ENCODE assay signal across 9 mouse cellular contexts in genomic region chr7:62209117-62209700, GRCm38 (mm10).
DNase-seq lines count a peak whose midpoint lies in the region; ATAC-seq and TF ChIP-seq lines count a peak whose summit lies in the region.
"Had no signal": no experiment of that assay in that cellular context is flagged by ENCODE, and none has a peak within 500 bp of the region (broad histone marks: within the 10 kb centered on the region; RNA-seq: fewer than 3 reads in every experiment).

No protein-coding gene starts in this region.

- H3K27ac ChIP-seq in gastrocnemius, adult 2 months = no peak overlapping the region
- H3K27ac ChIP-seq in forebrain, embryonic 10.5 days = peak overlapping the region; percentile 75
- H3K27ac ChIP-seq in lung, postnatal 0 days (ENCODE audit: low read length) = no peak overlapping the region

- ATAC-seq in lung, postnatal 0 days = no peak

- H3K36me3 ChIP-seq in forebrain, embryonic 10.5 days (replicated peaks) = no peaks in the 10 kb centered on the region; the same call in 1 of the 2 replicates
- no peaks in the 10 kb centered on the region for H3K36me3 ChIP-seq in lung, postnatal 0 days (ENCODE audit: insufficient read depth, low read length)

- intact Hi-C loops in gastrocnemius, adult 2 months (cut with DNase I) = no loop called here

- DNase-seq in gastrocnemius, adult 2 months = no peak
- DNase-seq in gastrocnemius, postnatal 25 days = no peak
- DNase-seq in adipocyte (ENCODE audit: low spot score) = peak; percentile 50
- peak; percentile 58 for DNase-seq in forebrain, embryonic 10.5 days (ENCODE audit: extremely low spot score, low spot score)
- peak; percentile 44 for DNase-seq in kidney, postnatal 10 days
- peak; percentile 49 for DNase-seq in lung, postnatal 0 days (ENCODE audit: low spot score)
- peak; percentile 46 for DNase-seq in right cerebral cortex, postnatal 4 days
- DNase-seq in natural killer cell, adult 2 months (ENCODE audit: low spot score in 2 of 2) = no peak

- no peak for TF ChIP-seq EP300 in lung, postnatal 0 days (IDR thresholded peaks at IDR 0.05)

- TF ChIP-seq CTCF in gastrocnemius, adult 2 months (IDR thresholded peaks at IDR 0.05) = peak; percentile 31; the same call in 1 of the 2 replicates
- TF ChIP-seq CTCF in lung, postnatal 0 days (IDR thresholded peaks at IDR 0.05) = peak; percentile 60

- 31% methylated on average over 12 of the region's 12 CpGs for WGBS in forebrain, embryonic 10.5 days
- WGBS in lung, postnatal 0 days = 26% methylated on average over 12 of the region's 12 CpGs

- no peak overlapping the region for H3K9ac ChIP-seq in lung, postnatal 0 days (replicated peaks; ENCODE audit: low read depth)

- peak overlapping the region; percentile 49 for H3K4me3 ChIP-seq in gastrocnemius, adult 2 months
- H3K4me3 ChIP-seq in forebrain, embryonic 10.5 days = peak overlapping the region; percentile 45
- H3K4me3 ChIP-seq in lung, postnatal 0 days (ENCODE audit: low read depth, low read length) = peak overlapping the region; percentile 24

- H3K27me3 ChIP-seq in forebrain, embryonic 10.5 days (ENCODE audit: poor library complexity, severe bottlenecking) = no peaks in the 10 kb centered on the region
- no peaks in the 10 kb centered on the region for H3K27me3 ChIP-seq in lung, postnatal 0 days (replicated peaks; ENCODE audit: insufficient read depth, low read length)
- H3K27me3 ChIP-seq: CH12.LX had no signal

- H3K4me1 ChIP-seq in forebrain, embryonic 10.5 days = no peaks in the 10 kb centered on the region
- no peaks in the 10 kb centered on the region for H3K4me1 ChIP-seq in lung, postnatal 0 days (ENCODE audit: insufficient read depth, low read depth, low read length)

- peak overlapping the region; percentile 42 for H3K4me2 ChIP-seq in lung, postnatal 0 days (replicated peaks; ENCODE audit: low read depth, low read length)

- peaks cover 6% of the 10 kb centered on the region for H3K9me3 ChIP-seq in forebrain, embryonic 10.5 days
- no peaks in the 10 kb centered on the region for H3K9me3 ChIP-seq in lung, postnatal 0 days (ENCODE audit: low read length)

Comparison
In these comparisons a context has a peak if more than half of its experiments do, and no peak if none do; other contexts are left out.
1. DNase-seq: peak in adipocyte (single experiment), forebrain, embryonic 10.5 days (single experiment), kidney, postnatal 10 days (single experiment), lung, postnatal 0 days (single experiment) and right cerebral cortex, postnatal 4 days (single experiment); none in gastrocnemius, adult 2 months (single experiment), gastrocnemius, postnatal 25 days (single experiment) and natural killer cell, adult 2 months (0 of 2).
2. Peak in every context shown above with its lines, with median percentiles within 50 percentile points of each other: H3K4me3 ChIP-seq.